In genomic region chr17:26289475-26289874, GRCm38 (mm10) we compare ENCODE assay signal across 20 mouse cellular contexts. TPM values are rescaled to one million over a fixed set of nuclear protein-coding genes. Genes with fewer than 3 reads are reported as not detected.
A peak's percentile ranks its signal among the peaks of the same experiment; 100 is the strongest.
DNase-seq lines count a peak whose midpoint lies in the region; ATAC-seq and TF ChIP-seq lines count a peak whose summit lies in the region.
"Had no signal": no experiment of that assay in that cellular context is flagged by ENCODE, and none has a peak within 500 bp of the region (broad histone marks: within the 10 kb centered on the region; RNA-seq: fewer than 3 reads in every experiment).

No protein-coding gene starts in this region.

- DNase-seq in midbrain, embryonic 11.5 days (ENCODE audit: low spot score, missing footprints), result peak; percentile 31
- peak; percentile 41 for DNase-seq in MEL (ENCODE audit: low read depth, low spot score)
- DNase-seq in T-cell, adult 2 months (ENCODE audit: low spot score), result no peak
- DNase-seq: adrenal gland, adult 2 months; adrenal gland, adult 8-10 months; adrenal gland, postnatal 10 days; adrenal gland, postnatal 14 days; adrenal gland, postnatal 25 days; adrenal gland, postnatal 36 days; B cell, adult 2 months; cerebellum, adult 11 months; cerebellum, adult 11-12 months; cerebellum, adult 18-20 months; cerebellum, adult 2 months; cerebellum, adult 8-10 months had no signal

- H3K9ac ChIP-seq in midbrain, embryonic 11.5 days (ENCODE audit: low read length), result no peak overlapping the region
- no peak overlapping the region for H3K9ac ChIP-seq in midbrain, embryonic 16.5 days (ENCODE audit: low read depth, low read length)
- no peak overlapping the region for H3K9ac ChIP-seq in MEL (ENCODE audit: control insufficient read depth, low read depth, low read length, poor library complexity, severe bottlenecking)

- TF ChIP-seq EP300 in MEL (IDR thresholded peaks at IDR 0.05; ENCODE audit: low read depth in 1 of 2, low read length in 2 of 2), result peak; percentile 77 to 86

- H3K4me1 ChIP-seq in midbrain, embryonic 11.5 days (ENCODE audit: control insufficient read depth, insufficient read depth, low read length), result no peaks in the 10 kb centered on the region
- no peaks in the 10 kb centered on the region for H3K4me1 ChIP-seq in midbrain, embryonic 16.5 days (ENCODE audit: control insufficient read depth, insufficient read depth, low read length)
- peaks cover 13 to 30% of the 10 kb centered on the region in 2 experiments for H3K4me1 ChIP-seq in MEL (ENCODE audit: control insufficient read depth in 1 of 2, insufficient read depth in 2 of 2, low read length in 2 of 2)

- H3K79me2 ChIP-seq in MEL (ENCODE audit: control insufficient read depth, insufficient read depth, low read length, poor library complexity), result no peaks in the 10 kb centered on the region

- no peak for TF ChIP-seq POLR2A in MEL (IDR thresholded peaks at IDR 0.05; ENCODE audit: control insufficient read depth in 1 of 2, insufficient read depth in 1 of 2, low read depth in 1 of 2, low read length in 2 of 2, poor library complexity in 1 of 2)

- H3K27ac ChIP-seq in midbrain, embryonic 11.5 days (ENCODE audit: low read depth, low read length), result no peak overlapping the region
- no peak overlapping the region for H3K27ac ChIP-seq in midbrain, embryonic 16.5 days (ENCODE audit: low read length)
- H3K27ac ChIP-seq in MEL (ENCODE audit: control insufficient read depth, low read depth, low read length), result peak overlapping the region; percentile 60

- peaks cover 25% of the 10 kb centered on the region for H3K36me3 ChIP-seq in midbrain, embryonic 11.5 days (ENCODE audit: control insufficient read depth, insufficient read depth, low read length)
- H3K36me3 ChIP-seq in midbrain, embryonic 16.5 days (ENCODE audit: control insufficient read depth, insufficient read depth, low read length), result peaks cover 41% of the 10 kb centered on the region
- peaks cover 5 to 24% of the 10 kb centered on the region in 2 experiments for H3K36me3 ChIP-seq in MEL (ENCODE audit: control insufficient read depth in 1 of 2, insufficient read depth in 2 of 2, low read length in 2 of 2)

- no peak for TF ChIP-seq RAD21 in MEL (IDR thresholded peaks at IDR 0.05; ENCODE audit: low read depth, low read length)

- no peak for ATAC-seq in midbrain, embryonic 11.5 days (ENCODE audit: low FRiP score)
- no peak for ATAC-seq in midbrain, embryonic 16.5 days
- ATAC-seq: activated CD4-positive, CD25-positive, alpha-beta regulatory T cell, adult 4 months; CD4-positive, CD25-positive, alpha-beta regulatory T cell, adult 4 months; Patski had no signal

- H3K27me3 ChIP-seq in midbrain, embryonic 11.5 days (ENCODE audit: control insufficient read depth, insufficient read depth, low read length), result no peaks in the 10 kb centered on the region
- no peaks in the 10 kb centered on the region for H3K27me3 ChIP-seq in midbrain, embryonic 16.5 days (ENCODE audit: control insufficient read depth, insufficient read depth, low read depth, low read length)
- no peaks in the 10 kb centered on the region for H3K27me3 ChIP-seq in MEL (ENCODE audit: control insufficient read depth in 1 of 2, insufficient read depth in 2 of 2, low read length in 2 of 2)
- H3K27me3 ChIP-seq: CH12.LX, Patski had no signal

- TF ChIP-seq CTCF in MEL (IDR thresholded peaks at IDR 0.05 in 2 of 3, conservative IDR thresholded peaks at IDR 0.05 in 1 of 3; ENCODE audit: control insufficient read depth in 1 of 3, insufficient read depth in 1 of 3, low read depth in 2 of 3, low read length in 3 of 3, poor library complexity in 1 of 3, severe bottlenecking in 1 of 3), result no peak

- H3K4me2 ChIP-seq in midbrain, embryonic 11.5 days, result no peak overlapping the region
- no peak overlapping the region for H3K4me2 ChIP-seq in midbrain, embryonic 16.5 days (ENCODE audit: low read length)

- H3K4me3 ChIP-seq in midbrain, embryonic 11.5 days (ENCODE audit: low read depth, low read length), result no peak overlapping the region
- no peak overlapping the region for H3K4me3 ChIP-seq in midbrain, embryonic 16.5 days (ENCODE audit: low read depth, low read length)
- no peak overlapping the region for H3K4me3 ChIP-seq in MEL (ENCODE audit: control insufficient read depth in 1 of 2, insufficient read depth in 1 of 2, low read depth in 2 of 2, low read length in 2 of 2)

- H3K9me3 ChIP-seq in midbrain, embryonic 11.5 days (ENCODE audit: control insufficient read depth, low read length), result peaks cover 7% of the 10 kb centered on the region; the same call in 1 of the 2 replicates
- no peaks in the 10 kb centered on the region for H3K9me3 ChIP-seq in midbrain, embryonic 16.5 days (replicated peaks; ENCODE audit: control insufficient read depth, low read length, poor library complexity, severe bottlenecking)
- H3K9me3 ChIP-seq in MEL (replicated peaks; ENCODE audit: insufficient read depth, low read length), result no peaks in the 10 kb centered on the region

- whole genome bisulfite sequencing in midbrain, embryonic 11.5 days, result 87% methylated on average over 4 of the region's 4 CpGs
- WGBS in midbrain, embryonic 16.5 days, result 84% methylated on average over 4 of the region's 4 CpGs

TF ChIP-seq in MEL, 35 proteins besides CTCF, POLR2A, EP300 and RAD21:
- TF ChIP-seq TBP (IDR thresholded peaks at IDR 0.05; ENCODE audit: low read depth, low read length) (no peak), JUND (IDR thresholded peaks at IDR 0.05; ENCODE audit: low read depth, low read length) (no peak), ETS1 (IDR thresholded peaks at IDR 0.05; ENCODE audit: low read depth, low read length) (peak; percentile 64), MYB (IDR thresholded peaks at IDR 0.05; ENCODE audit: low read depth, low read length) (peak; percentile 85; the same call in 1 of the 2 replicates), TCF12 (IDR thresholded peaks at IDR 0.05; ENCODE audit: low read depth, low read length) (peak; percentile 62; the same call in 1 of the 2 replicates), SIN3A (IDR thresholded peaks at IDR 0.05; ENCODE audit: low read length) (peak; percentile 54), TAL1 (IDR thresholded peaks at IDR 0.05; ENCODE audit: low read length) (no peak), GATA1 (IDR thresholded peaks at IDR 0.05; ENCODE audit: low read depth, low read length) (peak; percentile 57)

RNA-seq across cellular contexts. Expression of gene Luc7l, which starts 36.8 kb away (rescaled TPM):
- 127 and 137 TPM in 2 replicates for polyA plus RNA-seq in midbrain, embryonic 11.5 days (2014; fragmentation: Nextera tagmentation; extraction: Ambion mirVana)
- 114 and 124 TPM in 2 replicates for polyA plus RNA-seq in midbrain, embryonic 16.5 days (2015; fragmentation: Nextera tagmentation; extraction: Ambion mirVana)
- 54.3 and 58.4 TPM in 2 replicates for total RNA-seq in MEL (2012; rRNA removed)
- 10 to 100 TPM in 1 of 2 experiments, not detected in 1; 59.2 TPM for polyA plus RNA-seq in MEL (2012; ENCODE audit: insufficient read depth in 1 of 2, insufficient read length in 2 of 2, low read depth in 1 of 2, low replicate concordance in 2 of 2, missing spikeins in 1 of 2)

RNA-seq across cellular contexts. Expression of gene Fam234a, which starts 45.4 kb away (rescaled TPM):
- polyA plus RNA-seq in midbrain, embryonic 11.5 days (2014; fragmentation: Nextera tagmentation; extraction: Ambion mirVana), result 16.9 and 19.6 TPM in 2 replicates
- polyA plus RNA-seq in midbrain, embryonic 16.5 days (2015; fragmentation: Nextera tagmentation; extraction: Ambion mirVana), result 30.3 and 32.6 TPM in 2 replicates
- total RNA-seq in MEL (2012; rRNA removed), result not detected in 2 replicates
- under 1 TPM in 1 of 2 experiments, not detected in 1; 0.10 TPM for polyA plus RNA-seq in MEL (2012; ENCODE audit: insufficient read depth in 1 of 2, insufficient read length in 2 of 2, low read depth in 1 of 2, low replicate concordance in 2 of 2, missing spikeins in 1 of 2)

Comparison
In these comparisons a context has a peak if more than half of its experiments do, and no peak if none do; other contexts are left out.
1. RNA of gene Fam234a, which starts 45.4 kb away (polyA plus RNA-seq): 30.3 to 32.6 TPM in midbrain, embryonic 16.5 days and 16.9 to 19.6 TPM in midbrain, embryonic 11.5 days; 0.10 TPM in MEL; every median in the first group is over 10 times any median in the second.